Mouse (Mus musculus) heart, embryonic 11.5 days (tissue): Measurements from ENCODE around the gene Gkap1. TPM values are rescaled to one million over a fixed set of nuclear protein-coding genes. Genes with fewer than 3 reads are reported as not detected.

Source experiments
- ATAC-seq: fragments of 200-750 bp; cut with Nextera tagmentation; replicated peaks from 2 replicates; pipeline ENCODE4 v1.8.0; 2017; ENCODE audit warnings: moderate library complexity; ENCODE audit not compliant: insufficient number of reproducible peaks, low FRiP score, low TSS enrichment
- H3K27ac ChIP-seq: fragments of 300-500 bp; sonication (generic); 2 replicates; pipeline ENCODE4 v1.5.1; 2014; ENCODE audit warnings: mild to moderate bottlenecking, low read depth, low read length
- H3K27me3 ChIP-seq: fragments of 300-500 bp; sonication (generic); 2 replicates; pipeline ENCODE4 v1.6.1; 2014; ENCODE audit warnings: mild to moderate bottlenecking, low read length, mixed read lengths; ENCODE audit not compliant: control insufficient read depth, insufficient read depth
- H3K36me3 ChIP-seq: fragments of 300-500 bp; sonication (generic); 2 replicates; pipeline ENCODE4 v1.6.1; 2014; ENCODE audit warnings: mild to moderate bottlenecking, low read length, moderate library complexity, mixed read lengths; ENCODE audit not compliant: control insufficient read depth, insufficient read depth
- H3K4me1 ChIP-seq: fragments of 300-500 bp; sonication (generic); 2 replicates; pipeline ENCODE4 v1.6.1; 2014; ENCODE audit warnings: low read length; ENCODE audit not compliant: control insufficient read depth, insufficient read depth
- H3K4me2 ChIP-seq: fragments of 300-500 bp; sonication (generic); 2 replicates; pipeline ENCODE4 v1.6.1; 2014; ENCODE audit warnings: mild to moderate bottlenecking, moderate library complexity
- H3K4me3 ChIP-seq: fragments of 300-500 bp; sonication (generic); 2 replicates; pipeline ENCODE4 v1.5.1; 2014; ENCODE audit warnings: low read depth, low read length
- H3K9ac ChIP-seq: fragments of 300-500 bp; sonication (generic); 2 replicates; pipeline ENCODE4 v1.6.1; 2014; ENCODE audit warnings: mild to moderate bottlenecking, low read depth, low read length, moderate library complexity
- H3K9me3 ChIP-seq: fragments of 300-500 bp; sonication (generic); replicated peaks from 2 replicates; pipeline ENCODE4 v1.6.1; 2016; ENCODE audit warnings: low read length; ENCODE audit not compliant: control insufficient read depth
- WGBS: fragments of 180-500 bp; shearing (Covaris S2); extraction: QIAGEN DNeasy Blood & Tissue Kit; methylation state at CpG from one replicate; pipeline ENCODE4 v1.1.7; 2014; ENCODE audit not compliant: insufficient replicate concordance; 5-methylcytosine and 5-hydroxymethylcytosine counted together
- polyA plus RNA-seq: library from polyadenylated mRNA; unstranded; fragments of >200 nt; fragmentation: Nextera tagmentation; extraction: Ambion mirVana; gene quantifications from 2 replicates; pipeline ENCODE4 v1.2.1, GENCODE M21; 2014

Gene Gkap1
- polyA plus RNA-seq, 1 experiment from 2014 or later, result 22.7 TPM

GRCm38 (mm10) chr13:58204202-58204601 lies 71.3 kb downstream of the Gkap1 start:
- no peak overlapping the region for H3K27ac ChIP-seq
- no peaks in the 10 kb centered on the region for H3K36me3 ChIP-seq
- no peaks in the 10 kb centered on the region for H3K9me3 ChIP-seq
- 93% methylated on average over 3 of the region's 3 CpGs for WGBS
- no peak overlapping the region for H3K4me3 ChIP-seq
- ATAC-seq, result no peak
- no peaks in the 10 kb centered on the region for H3K27me3 ChIP-seq
- no peak overlapping the region for H3K4me2 ChIP-seq
- no peaks in the 10 kb centered on the region for H3K4me1 ChIP-seq
- H3K9ac ChIP-seq, result no peak overlapping the region

DNA sequence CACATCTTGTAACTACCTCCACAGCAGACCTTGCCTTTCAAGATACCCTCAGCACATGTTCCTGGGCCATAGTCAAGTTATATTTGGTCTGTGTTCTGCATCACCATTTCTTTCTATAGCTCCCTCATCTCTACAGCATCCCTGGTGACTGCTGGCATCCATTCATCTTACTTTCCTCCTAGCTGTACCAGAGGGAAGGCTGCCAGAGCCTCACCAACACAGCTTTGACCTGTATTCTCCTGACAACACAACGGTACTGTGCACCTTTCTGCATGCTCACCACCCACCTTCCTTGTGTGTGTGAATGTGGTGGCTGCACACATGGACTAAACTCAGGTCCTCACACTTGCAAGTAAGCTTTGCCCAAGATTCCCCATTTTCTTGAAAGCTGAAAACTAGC lies 72.6 kb downstream of the Gkap1 start:
- H3K9ac ChIP-seq, result no peak overlapping the region
- no peaks in the 10 kb centered on the region for H3K36me3 ChIP-seq
- no peaks in the 10 kb centered on the region for H3K27me3 ChIP-seq
- H3K4me1 ChIP-seq, result peaks cover 3% of the 10 kb centered on the region; the same call in 1 of the 2 replicates
- no peak for ATAC-seq
- no peak overlapping the region for H3K27ac ChIP-seq
- H3K4me2 ChIP-seq, result no peak overlapping the region
- WGBS, result 81% methylated on average over 1 of the region's 1 CpGs
- no peak overlapping the region for H3K4me3 ChIP-seq
- H3K9me3 ChIP-seq, result no peaks in the 10 kb centered on the region

- no peaks in the 10 kb centered on the region for H3K9me3 ChIP-seq
- no peak overlapping the region for H3K4me3 ChIP-seq
- H3K4me1 ChIP-seq, result peaks cover 5% of the 10 kb centered on the region; the same call in 1 of the 2 replicates
- no peak overlapping the region for H3K9ac ChIP-seq
- H3K27ac ChIP-seq, result no peak overlapping the region
- no peaks in the 10 kb centered on the region for H3K36me3 ChIP-seq
- H3K4me2 ChIP-seq, result no peak overlapping the region
- 92% methylated on average over 3 of the region's 3 CpGs for WGBS
- H3K27me3 ChIP-seq, result no peaks in the 10 kb centered on the region
- ATAC-seq, result no peak
These were observed 73.6 kb downstream of the Gkap1 start for GRCm38 (mm10) chr13:58201908-58202307.

DNA sequence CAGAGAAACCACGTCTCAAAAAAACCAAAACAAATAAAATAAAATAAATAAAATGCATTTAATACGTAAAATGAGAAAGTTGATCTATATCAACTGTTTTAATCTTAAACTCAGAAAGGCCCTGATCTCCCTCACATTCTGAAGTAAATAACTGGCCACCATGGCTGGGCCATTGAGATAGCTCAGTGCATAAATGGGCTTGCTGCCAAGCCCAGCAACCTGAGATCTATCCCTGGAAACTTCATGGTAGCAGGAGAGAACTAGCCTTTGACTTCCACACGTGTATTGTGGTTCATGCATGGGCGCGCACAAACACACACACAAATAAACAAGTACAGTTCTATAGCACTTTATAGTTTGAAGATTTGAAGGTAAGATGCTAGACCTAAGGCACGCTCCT lies 74.2 kb downstream of the Gkap1 start:
- peaks cover 5% of the 10 kb centered on the region; the same call in 1 of the 2 replicates for H3K4me1 ChIP-seq
- no peak overlapping the region for H3K9ac ChIP-seq
- no peaks in the 10 kb centered on the region for H3K27me3 ChIP-seq
- H3K9me3 ChIP-seq, result no peaks in the 10 kb centered on the region
- no peak overlapping the region for H3K27ac ChIP-seq
- no peak for ATAC-seq
- H3K36me3 ChIP-seq, result no peaks in the 10 kb centered on the region
- WGBS, result 86% methylated on average over 6 of the region's 6 CpGs
- H3K4me2 ChIP-seq, result no peak overlapping the region
- no peak overlapping the region for H3K4me3 ChIP-seq

GRCm38 (mm10) chr13:58197981-58198640 lies 77.4 kb downstream of the Gkap1 start:
- no peaks in the 10 kb centered on the region for H3K9me3 ChIP-seq
- no peak overlapping the region for H3K4me2 ChIP-seq
- no peaks in the 10 kb centered on the region for H3K36me3 ChIP-seq
- 69% methylated on average over 7 of the region's 7 CpGs for WGBS
- no peak for ATAC-seq
- H3K27ac ChIP-seq, result no peak overlapping the region
- peaks cover 5% of the 10 kb centered on the region; the same call in 1 of the 2 replicates for H3K4me1 ChIP-seq
- no peaks in the 10 kb centered on the region for H3K27me3 ChIP-seq
- no peak overlapping the region for H3K9ac ChIP-seq
- no peak overlapping the region for H3K4me3 ChIP-seq

GRCm38 (mm10) chr13:58197211-58197610 lies 78.3 kb downstream of the Gkap1 start:
- 72% methylated on average over 3 of the region's 3 CpGs for WGBS

GRCm38 (mm10) chr13:58194908-58195307 lies 80.6 kb downstream of the Gkap1 start:
- no peak overlapping the region for H3K4me3 ChIP-seq
- H3K27me3 ChIP-seq, result no peaks in the 10 kb centered on the region
- H3K36me3 ChIP-seq, result peaks cover 15% of the 10 kb centered on the region
- WGBS, result 88% methylated on average over 3 of the region's 3 CpGs
- H3K4me1 ChIP-seq, result peaks cover 5% of the 10 kb centered on the region; the same call in 1 of the 2 replicates
- no peaks in the 10 kb centered on the region for H3K9me3 ChIP-seq
- ATAC-seq, result no peak
- no peak overlapping the region for H3K4me2 ChIP-seq
- no peak overlapping the region for H3K9ac ChIP-seq
- no peak overlapping the region for H3K27ac ChIP-seq

More at GRCm38 (mm10) chr13:58197211-58197610, 78.3 kb downstream of the Gkap1 start:
- no peak overlapping the region for H3K9ac ChIP-seq
- H3K4me2 ChIP-seq, result no peak overlapping the region
- H3K9me3 ChIP-seq, result no peaks in the 10 kb centered on the region
- ATAC-seq, result no peak
- no peak overlapping the region for H3K27ac ChIP-seq
- no peak overlapping the region for H3K4me3 ChIP-seq
- H3K36me3 ChIP-seq, result no peaks in the 10 kb centered on the region
- peaks cover 5% of the 10 kb centered on the region; the same call in 1 of the 2 replicates for H3K4me1 ChIP-seq
- H3K27me3 ChIP-seq, result no peaks in the 10 kb centered on the region

GRCm38 (mm10) chr13:58193221-58193620 lies 82.3 kb downstream of the Gkap1 start:
- Histone ChIP-seq H3K27me3 (no peaks in the 10 kb centered on the region), H3K9ac (no peak overlapping the region), H3K4me2 (no peak overlapping the region), H3K36me3 (peaks cover 15% of the 10 kb centered on the region), H3K9me3 (no peaks in the 10 kb centered on the region), H3K4me3 (no peak overlapping the region), H3K27ac (no peak overlapping the region), H3K4me1 (peaks cover 5% of the 10 kb centered on the region; the same call in 1 of the 2 replicates)
- 92% methylated on average over 3 of the region's 3 CpGs for WGBS
- ATAC-seq, result no peak

DNA sequence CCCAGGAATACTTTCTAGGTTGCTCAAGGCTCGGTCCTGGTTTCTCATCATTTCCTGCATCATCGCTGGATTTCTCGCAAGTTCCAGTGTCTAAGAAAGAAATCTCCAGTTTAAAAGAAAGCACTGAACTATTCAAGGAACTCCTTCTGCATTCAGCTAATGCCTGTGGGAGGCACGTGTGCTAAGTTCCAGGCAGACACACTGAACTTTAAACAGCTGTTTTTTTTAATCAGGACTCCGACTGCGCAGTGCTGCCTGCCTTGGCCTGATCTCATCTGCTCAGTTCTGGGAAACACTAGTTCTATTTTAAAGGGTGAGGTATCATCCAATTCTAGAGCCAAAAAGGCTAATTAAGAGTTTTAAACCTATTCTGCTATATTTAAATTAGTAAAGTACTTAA lies 83.4 kb downstream of the Gkap1 start:
- Histone ChIP-seq H3K4me3 (no peak overlapping the region), H3K27me3 (no peaks in the 10 kb centered on the region), H3K36me3 (peaks cover 15% of the 10 kb centered on the region), H3K9ac (no peak overlapping the region), H3K9me3 (no peaks in the 10 kb centered on the region), H3K4me1 (no peaks in the 10 kb centered on the region), H3K4me2 (no peak overlapping the region), H3K27ac (no peak overlapping the region)
- WGBS, result 91% methylated on average over 6 of the region's 6 CpGs
- ATAC-seq, result no peak
